Mouse (Mus musculus): ENCODE data around the gene Catip.

- TF ChIP-seq CTCF (IDR thresholded peaks at IDR 0.05; ENCODE audit: control insufficient read depth, insufficient read depth, insufficient replicate concordance, low read depth, low read length): no peak; the same call in 1 of the 2 replicates
- no peak for TF ChIP-seq POLR2A (IDR thresholded peaks at IDR 0.05; ENCODE audit: control insufficient read depth, low read depth, low read length)
Measured at GRCm38 (mm10) chr1:74313049-74313692, 48.7 kb upstream of the Catip start.

All from testis, adult 2 months (tissue).